Mouse (Mus musculus) forebrain, embryonic 12.5 days (tissue): ENCODE data around the gene Ap1m1. TPM values are rescaled to one million over a fixed set of nuclear protein-coding genes. Genes with fewer than 3 reads are reported as not detected.

Source experiments
- ATAC-seq: fragments of 200-750 bp; cut with Nextera tagmentation; 2 replicates; pipeline ENCODE4 v1.8.0; 2017; ENCODE audit warnings: moderate TSS enrichment; ENCODE audit not compliant: low FRiP score
- H3K27ac ChIP-seq: fragments of 300-500 bp; sonication (generic); 2 replicates; pipeline ENCODE4 v1.5.1; 2016; ENCODE audit warnings: mild to moderate bottlenecking
- H3K27me3 ChIP-seq: fragments of 300-500 bp; sonication (generic); 2 replicates; pipeline ENCODE4 v1.6.1; 2016; ENCODE audit warnings: mild to moderate bottlenecking
- H3K36me3 ChIP-seq: fragments of 300-500 bp; sonication (generic); replicated peaks from 2 replicates; pipeline ENCODE4 v1.6.1; 2016; ENCODE audit warnings: mild to moderate bottlenecking
- H3K4me1 ChIP-seq: fragments of 300-500 bp; sonication (generic); 2 replicates; pipeline ENCODE4 v1.6.1; 2016
- H3K4me2 ChIP-seq: fragments of 300-500 bp; sonication (generic); 2 replicates; pipeline ENCODE4 v1.6.1; 2016; ENCODE audit warnings: mild to moderate bottlenecking, moderate library complexity
- H3K4me3 ChIP-seq: fragments of 300-500 bp; sonication (generic); replicated peaks from 2 replicates; pipeline ENCODE4 v1.5.1; 2016; ENCODE audit warnings: mild to moderate bottlenecking
- H3K9ac ChIP-seq: fragments of 300-500 bp; sonication (generic); 2 replicates; pipeline ENCODE4 v1.6.1; 2016; ENCODE audit warnings: mild to moderate bottlenecking
- H3K9me3 ChIP-seq: fragments of 300-500 bp; sonication (generic); 2 replicates; pipeline ENCODE4 v1.6.1; 2016
- WGBS: fragments of 180-500 bp; shearing (Covaris S2); methylation state at CpG from one replicate; pipeline ENCODE4 v1.1.7; 2016; 5-methylcytosine and 5-hydroxymethylcytosine counted together
- polyA plus RNA-seq: library from polyadenylated mRNA; unstranded; fragments of >200 nt; fragmentation: Nextera tagmentation; extraction: Ambion mirVana; gene quantifications from 2 replicates; pipeline ENCODE4 v1.2.1, GENCODE M21; 2016

The Ap1m1 gene
- 193 and 196 TPM in 2 replicates for polyA plus RNA-seq

GRCm38 (mm10) chr8:72239499-72240402 lies at the start of gene Ap1m1:
Gene Ap1m1 (plus strand): TSS chr8:72240018.
- Histone ChIP-seq H3K4me1 (peaks cover 16% of the 10 kb centered on the region), H3K4me2 (peak within 1 kb of the TSS; percentile 71), H3K27ac (peak within 1 kb of the TSS; percentile 97), H3K4me3 (peak within 1 kb of the TSS; percentile 69), H3K27me3 (no peaks in the 10 kb centered on the region), H3K9me3 (no peaks in the 10 kb centered on the region), H3K36me3 (peaks cover 7% of the 10 kb centered on the region; the same call in 1 of the 2 replicates), H3K9ac (peak within 1 kb of the TSS; percentile 66)
- peak; percentile 97 for ATAC-seq
- 1% methylated on average over 54 of the region's 54 CpGs for WGBS

- WGBS: 82% methylated on average over 2 of the region's 2 CpGs
Observed at GRCm38 (mm10) chr8:72190215-72190539, 49.6 kb upstream of the Ap1m1 start.

GRCm38 (mm10) chr8:72192065-72192464 lies 47.8 kb upstream of the Ap1m1 start:
- Histone ChIP-seq H3K4me3 (no peak overlapping the region), H3K9me3 (no peaks in the 10 kb centered on the region), H3K36me3 (no peaks in the 10 kb centered on the region), H3K4me2 (no peak overlapping the region), H3K4me1 (no peaks in the 10 kb centered on the region), H3K27me3 (no peaks in the 10 kb centered on the region), H3K9ac (no peak overlapping the region), H3K27ac (no peak overlapping the region)
- ATAC-seq: no peak

More at GRCm38 (mm10) chr8:72190215-72190539, 49.6 kb upstream of the Ap1m1 start:
- ATAC-seq: no peak
- Histone ChIP-seq H3K4me3 (no peak overlapping the region), H3K4me1 (no peaks in the 10 kb centered on the region), H3K27ac (no peak overlapping the region), H3K9ac (no peak overlapping the region), H3K36me3 (no peaks in the 10 kb centered on the region), H3K27me3 (no peaks in the 10 kb centered on the region), H3K9me3 (no peaks in the 10 kb centered on the region), H3K4me2 (no peak overlapping the region)

- H3K9ac ChIP-seq: no peak overlapping the region
- H3K4me3 ChIP-seq: no peak overlapping the region
- ATAC-seq: no peak
- no peaks in the 10 kb centered on the region for H3K27me3 ChIP-seq
- no peak overlapping the region for H3K27ac ChIP-seq
- H3K9me3 ChIP-seq: peaks cover 12% of the 10 kb centered on the region
- H3K36me3 ChIP-seq: no peaks in the 10 kb centered on the region
- no peaks in the 10 kb centered on the region for H3K4me1 ChIP-seq
- WGBS: 63% methylated on average over 8 of the region's 8 CpGs
- no peak overlapping the region for H3K4me2 ChIP-seq
Observed at GRCm38 (mm10) chr8:72197997-72198396, 41.8 kb upstream of the Ap1m1 start.

- no peak for ATAC-seq
- no peak overlapping the region for H3K9ac ChIP-seq
- H3K27me3 ChIP-seq: peaks cover 4% of the 10 kb centered on the region; the same call in 1 of the 2 replicates
- H3K27ac ChIP-seq: no peak overlapping the region
- no peak overlapping the region for H3K4me3 ChIP-seq
- no peaks in the 10 kb centered on the region for H3K36me3 ChIP-seq
- no peak overlapping the region for H3K4me2 ChIP-seq
- 72% methylated on average over 1 of the region's 1 CpGs for WGBS
- H3K9me3 ChIP-seq: peaks cover 9% of the 10 kb centered on the region
- no peaks in the 10 kb centered on the region for H3K4me1 ChIP-seq
Observed at GRCm38 (mm10) chr8:72208582-72208981, 31.2 kb upstream of the Ap1m1 start.

- WGBS: 73% methylated on average over 4 of the region's 4 CpGs
- H3K27ac ChIP-seq: no peak overlapping the region
Observed at GRCm38 (mm10) chr8:72210222-72210621, 29.6 kb upstream of the Ap1m1 start.

GRCm38 (mm10) chr8:72210710-72211109 lies 29.1 kb upstream of the Ap1m1 start:
- no peak for ATAC-seq
- H3K9ac ChIP-seq: no peak overlapping the region
- H3K4me1 ChIP-seq: no peaks in the 10 kb centered on the region
- no peak overlapping the region for H3K4me3 ChIP-seq
- H3K4me2 ChIP-seq: no peak overlapping the region
- WGBS: 63% methylated on average over 2 of the region's 2 CpGs
- H3K27ac ChIP-seq: no peak overlapping the region
- H3K9me3 ChIP-seq: no peaks in the 10 kb centered on the region
- no peaks in the 10 kb centered on the region for H3K36me3 ChIP-seq
- peaks cover 17% of the 10 kb centered on the region for H3K27me3 ChIP-seq

More at GRCm38 (mm10) chr8:72210222-72210621, 29.6 kb upstream of the Ap1m1 start:
- Histone ChIP-seq H3K9me3 (no peaks in the 10 kb centered on the region), H3K36me3 (no peaks in the 10 kb centered on the region), H3K27me3 (peaks cover 12% of the 10 kb centered on the region), H3K4me2 (no peak overlapping the region), H3K4me1 (no peaks in the 10 kb centered on the region), H3K9ac (no peak overlapping the region), H3K4me3 (no peak overlapping the region)
- no peak for ATAC-seq

- Histone ChIP-seq H3K9me3 (no peaks in the 10 kb centered on the region), H3K27ac (no peak overlapping the region), H3K4me1 (no peaks in the 10 kb centered on the region), H3K9ac (no peak overlapping the region), H3K4me2 (no peak overlapping the region), H3K36me3 (no peaks in the 10 kb centered on the region), H3K27me3 (peaks cover 24% of the 10 kb centered on the region), H3K4me3 (no peak overlapping the region)
- WGBS: 96% methylated on average over 1 of the region's 1 CpGs
- no peak for ATAC-seq
Observed at GRCm38 (mm10) chr8:72211846-72212245, 28.0 kb upstream of the Ap1m1 start.

GRCm38 (mm10) chr8:72212751-72213150 lies 27.1 kb upstream of the Ap1m1 start, which contains the start of gene Cib3:
Gene Cib3 (minus strand): TSS chr8:72212837.
- 66% methylated on average over 4 of the region's 4 CpGs for whole genome bisulfite sequencing

GRCm38 (mm10) chr8:72213536-72213935 lies 26.3 kb upstream of the Ap1m1 start, which contains the start of gene Gm11034:
Gene Gm11034 (minus strand): TSS chr8:72213636.
- H3K27me3 ChIP-seq: peaks cover 28% of the 10 kb centered on the region
- no peak within 1 kb of the TSS for H3K9ac ChIP-seq
- no peaks in the 10 kb centered on the region for H3K4me1 ChIP-seq
- H3K27ac ChIP-seq: no peak within 1 kb of the TSS
- no peak for ATAC-seq
- H3K4me2 ChIP-seq: no peak within 1 kb of the TSS
- no peaks in the 10 kb centered on the region for H3K9me3 ChIP-seq
- 72% methylated on average over 4 of the region's 4 CpGs for WGBS
- no peaks in the 10 kb centered on the region for H3K36me3 ChIP-seq
- no peak within 1 kb of the TSS for H3K4me3 ChIP-seq

More at GRCm38 (mm10) chr8:72212751-72213150, 27.1 kb upstream of the Ap1m1 start, which contains the start of gene Cib3:
- H3K9ac ChIP-seq: no peak within 1 kb of the TSS
- H3K36me3 ChIP-seq: no peaks in the 10 kb centered on the region
- peaks cover 24% of the 10 kb centered on the region for H3K27me3 ChIP-seq
- no peak within 1 kb of the TSS for H3K27ac ChIP-seq
- H3K4me3 ChIP-seq: no peak within 1 kb of the TSS
- no peak within 1 kb of the TSS for H3K4me2 ChIP-seq
- ATAC-seq: no peak
- H3K4me1 ChIP-seq: no peaks in the 10 kb centered on the region
- H3K9me3 ChIP-seq: no peaks in the 10 kb centered on the region

GRCm38 (mm10) chr8:72215060-72215459 lies 24.8 kb upstream of the Ap1m1 start:
- WGBS: 34% methylated on average over 2 of the region's 2 CpGs

GRCm38 (mm10) chr8:72215871-72216270 lies 23.9 kb upstream of the Ap1m1 start:
- no peak overlapping the region for H3K27ac ChIP-seq
- no peak overlapping the region for H3K4me3 ChIP-seq
- H3K27me3 ChIP-seq: peaks cover 26% of the 10 kb centered on the region
- no peak overlapping the region for H3K4me2 ChIP-seq
- no peaks in the 10 kb centered on the region for H3K9me3 ChIP-seq
- WGBS: 27% methylated on average over 1 of the region's 1 CpGs
- H3K4me1 ChIP-seq: peaks cover 9% of the 10 kb centered on the region
- H3K36me3 ChIP-seq: 0 out of 2 replicates have a peak, but pooled peaks cover under 1% of the 10 kb centered on the region
- ATAC-seq: no peak
- no peak overlapping the region for H3K9ac ChIP-seq

More at GRCm38 (mm10) chr8:72215060-72215459, 24.8 kb upstream of the Ap1m1 start:
- H3K36me3 ChIP-seq: no peaks in the 10 kb centered on the region
- H3K9me3 ChIP-seq: no peaks in the 10 kb centered on the region
- H3K27ac ChIP-seq: no peak overlapping the region
- no peak for ATAC-seq
- H3K9ac ChIP-seq: no peak overlapping the region
- H3K4me2 ChIP-seq: no peak overlapping the region
- peaks cover 30% of the 10 kb centered on the region for H3K27me3 ChIP-seq
- H3K4me3 ChIP-seq: no peak overlapping the region
- H3K4me1 ChIP-seq: peaks cover under 1% of the 10 kb centered on the region
